Mouse (Mus musculus): ENCODE data around the gene Sh2d3c.

Gene Sh2d3c

DNA sequence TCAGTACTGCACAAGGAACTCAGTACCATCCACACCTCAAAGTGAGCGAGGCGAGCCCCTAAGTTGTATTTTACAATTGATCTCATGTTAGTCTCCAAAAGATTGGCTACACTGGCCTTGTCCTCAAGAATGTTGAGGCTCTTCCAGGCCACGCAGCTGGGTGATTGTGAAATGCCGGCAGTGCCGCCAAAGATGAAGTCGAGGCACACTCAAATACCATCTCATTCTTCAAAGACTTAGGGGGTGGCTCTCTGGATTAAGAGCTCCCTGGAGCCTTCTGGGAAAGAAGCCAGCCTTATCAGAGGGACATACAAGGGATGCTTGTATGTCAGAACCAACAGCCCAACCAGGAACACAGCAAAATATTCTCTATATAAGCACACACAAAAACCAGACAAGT lies 70.4 kb downstream of the Sh2d3c start:
- no peak for DNase-seq (ENCODE audit: low spot score in 2 of 2)

- no peak for DNase-seq (ENCODE audit: low spot score in 2 of 2)
These were observed 75.0 kb downstream of the Sh2d3c start for GRCm38 (mm10) chr2:32795748-32796418.

DNA sequence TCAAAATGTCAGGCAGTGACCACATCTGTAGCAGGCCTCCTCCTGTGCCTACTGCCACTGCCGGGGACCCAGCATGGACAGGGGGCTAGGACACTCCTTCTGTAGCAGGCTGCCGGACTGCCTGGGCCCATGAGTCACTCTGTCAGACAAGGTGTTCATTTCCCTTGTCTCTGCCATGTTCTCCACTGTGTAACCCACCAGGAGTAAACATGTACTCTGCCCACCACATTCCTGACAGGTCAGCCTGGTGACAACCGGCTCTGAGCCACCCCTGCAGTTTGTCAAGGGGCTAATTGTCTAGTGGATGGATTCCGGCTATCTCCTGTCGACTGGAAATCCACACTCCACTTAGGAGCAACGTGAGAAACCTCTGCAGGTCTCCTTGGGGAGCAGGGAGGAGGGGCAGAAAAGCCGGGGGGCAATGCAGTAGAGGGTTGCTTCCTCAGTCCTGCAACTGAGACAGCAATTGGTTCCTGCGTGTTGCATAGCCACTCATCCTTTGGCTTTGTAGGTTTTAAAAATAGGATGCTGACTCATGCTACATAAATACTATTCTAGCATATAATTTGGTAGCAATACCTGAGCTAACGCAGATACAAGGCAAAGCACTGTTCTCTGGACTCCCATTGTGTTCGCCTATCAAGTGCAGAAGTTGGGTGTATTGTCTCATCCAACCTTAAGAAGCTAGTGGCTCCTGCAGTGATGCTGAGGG lies 77.6 kb downstream of the Sh2d3c start:
- DNase-seq (ENCODE audit: low spot score in 2 of 2): peak; percentile 37 to 43
